22 mouse cellular contexts compared by ENCODE assay signal in genomic region chr6:30644462-30644861, GRCm38 (mm10). TPM values are rescaled to one million over a fixed set of nuclear protein-coding genes. Genes with fewer than 3 reads are reported as not detected.
DNase-seq lines count a peak whose midpoint lies in the region; ATAC-seq lines count a peak whose summit lies in the region.
"Had no signal": no experiment of that assay in that cellular context is flagged by ENCODE, and none has a peak within 500 bp of the region (broad histone marks: within the 10 kb centered on the region; RNA-seq: fewer than 3 reads in every experiment).

No protein-coding gene starts in this region.

- DNase-seq in embryo, embryonic 10.5 days (ENCODE audit: low spot score), result peak; percentile 19
- DNase-seq in embryo, embryonic 9.5 days (ENCODE audit: extremely low spot score), result no peak
- DNase-seq in kidney, adult 11 months, result no peak
- no peak for DNase-seq in left cerebral cortex, adult 18-20 months (ENCODE audit: low spot score in 2 of 2)
- DNase-seq in right cerebral cortex, postnatal 36 days (ENCODE audit: low spot score in 2 of 2), result no peak
- DNase-seq: adrenal gland, adult 2 months; cerebellum, adult 18-20 months; cerebellum, postnatal 36 days; gastrocnemius, postnatal 10 days; heart, adult 18-20 months; kidney, adult 2 months; layer of hippocampus, postnatal 36 days; left cerebral cortex, postnatal 4 days; right cerebral cortex, postnatal 25 days; thymus, postnatal 36 days had no signal

- H3K9me3 ChIP-seq in kidney, embryonic 15.5 days (replicated peaks), result no peaks in the 10 kb centered on the region
- no peaks in the 10 kb centered on the region for H3K9me3 ChIP-seq in embryonic facial prominence, embryonic 13.5 days
- H3K9me3 ChIP-seq in limb, embryonic 13.5 days, result no peaks in the 10 kb centered on the region
- H3K9me3 ChIP-seq: hindbrain, embryonic 15.5 days; neural tube, embryonic 12.5 days had no signal

- WGBS in kidney, embryonic 15.5 days, result 61% methylated on average over 3 of the region's 3 CpGs
- WGBS in embryonic facial prominence, embryonic 13.5 days, result 41% methylated on average over 3 of the region's 3 CpGs
- 29% methylated on average over 3 of the region's 3 CpGs for WGBS in limb, embryonic 13.5 days

- H3K4me2 ChIP-seq in kidney, embryonic 15.5 days, result no peak overlapping the region
- no peak overlapping the region for H3K4me2 ChIP-seq in embryonic facial prominence, embryonic 13.5 days
- H3K4me2 ChIP-seq in limb, embryonic 13.5 days (replicated peaks), result no peak overlapping the region
- H3K4me2 ChIP-seq: hindbrain, embryonic 15.5 days; neural tube, embryonic 12.5 days had no signal

- H3K4me1 ChIP-seq in kidney, embryonic 15.5 days, result peaks cover 37% of the 10 kb centered on the region
- peaks cover 23% of the 10 kb centered on the region for H3K4me1 ChIP-seq in embryonic facial prominence, embryonic 13.5 days
- H3K4me1 ChIP-seq in limb, embryonic 13.5 days, result peaks cover 47% of the 10 kb centered on the region

- peak overlapping the region; percentile 70 for H3K27ac ChIP-seq in kidney, embryonic 15.5 days
- peak overlapping the region; percentile 77 for H3K27ac ChIP-seq in embryonic facial prominence, embryonic 13.5 days
- H3K27ac ChIP-seq in limb, embryonic 13.5 days, result peak overlapping the region; percentile 90
- H3K27ac ChIP-seq: hindbrain, embryonic 15.5 days; neural tube, embryonic 12.5 days had no signal

- ATAC-seq in kidney, embryonic 15.5 days (replicated peaks; ENCODE audit: low FRiP score), result no peak
- ATAC-seq in embryonic facial prominence, embryonic 13.5 days (ENCODE audit: insufficient number of reproducible peaks, insufficient read depth, low FRiP score, low TSS enrichment, low read depth), result no peak
- peak; percentile 60 for ATAC-seq in limb, embryonic 13.5 days (ENCODE audit: low FRiP score, low read depth)

- no peaks in the 10 kb centered on the region for H3K36me3 ChIP-seq in kidney, embryonic 15.5 days
- no peaks in the 10 kb centered on the region for H3K36me3 ChIP-seq in embryonic facial prominence, embryonic 13.5 days
- no peaks in the 10 kb centered on the region for H3K36me3 ChIP-seq in limb, embryonic 13.5 days
- H3K36me3 ChIP-seq: hindbrain, embryonic 15.5 days; neural tube, embryonic 12.5 days had no signal

- H3K9ac ChIP-seq in kidney, embryonic 15.5 days, result no peak overlapping the region
- 0 out of 2 replicates have a peak overlapping the region, but pooled peaks have one; percentile 2 for H3K9ac ChIP-seq in embryonic facial prominence, embryonic 13.5 days
- peak overlapping the region; percentile 5 for H3K9ac ChIP-seq in limb, embryonic 13.5 days
- H3K9ac ChIP-seq: hindbrain, embryonic 15.5 days; neural tube, embryonic 12.5 days had no signal

- no peaks in the 10 kb centered on the region for H3K27me3 ChIP-seq in kidney, embryonic 15.5 days
- H3K27me3 ChIP-seq in embryonic facial prominence, embryonic 13.5 days, result no peaks in the 10 kb centered on the region
- no peaks in the 10 kb centered on the region for H3K27me3 ChIP-seq in limb, embryonic 13.5 days
- H3K27me3 ChIP-seq: CH12.LX; hindbrain, embryonic 15.5 days; neural tube, embryonic 12.5 days had no signal

- H3K4me3 ChIP-seq in kidney, embryonic 15.5 days (replicated peaks), result no peak overlapping the region
- no peak overlapping the region for H3K4me3 ChIP-seq in embryonic facial prominence, embryonic 13.5 days
- H3K4me3 ChIP-seq in limb, embryonic 13.5 days, result no peak overlapping the region
- H3K4me3 ChIP-seq: hindbrain, embryonic 15.5 days; neural tube, embryonic 12.5 days had no signal

RNA-seq across cellular contexts. Expression of gene Cpa1, which starts 5.4 kb away (rescaled TPM):
- 1.8 and 3.0 TPM in 2 replicates for polyA plus RNA-seq in kidney, embryonic 15.5 days (2015; fragmentation: Nextera tagmentation; extraction: Ambion mirVana)
- polyA plus RNA-seq in embryonic facial prominence, embryonic 13.5 days (2015; fragmentation: Nextera tagmentation; extraction: Ambion mirVana), result 0.34 and 0.87 TPM in 2 replicates
- 0.88 and 1.0 TPM in 2 replicates for polyA plus RNA-seq in limb, embryonic 13.5 days (2015; fragmentation: Nextera tagmentation; extraction: Ambion mirVana)
- total RNA-seq in left cerebral cortex, adult 18-20 months (2021), result not detected
- total RNA-seq: adrenal gland, adult 2 months; CH12.LX; heart, adult 18-20 months; layer of hippocampus, postnatal 36 days; left cerebral cortex, postnatal 4 days; monocyte, adult 5-6 weeks had no signal
- polyA plus RNA-seq: adrenal gland, adult 2 months had no signal

RNA-seq across cellular contexts. Expression of gene Cpa5, which starts 33.7 kb away (rescaled TPM):
- 0.40 and 0.66 TPM in 2 replicates for polyA plus RNA-seq in kidney, embryonic 15.5 days (2015; fragmentation: Nextera tagmentation; extraction: Ambion mirVana)
- polyA plus RNA-seq in embryonic facial prominence, embryonic 13.5 days (2015; fragmentation: Nextera tagmentation; extraction: Ambion mirVana), result 0.12 and 0.28 TPM in 2 replicates
- polyA plus RNA-seq in limb, embryonic 13.5 days (2015; fragmentation: Nextera tagmentation; extraction: Ambion mirVana), result 0.33 and 0.79 TPM in 2 replicates
- not detected for total RNA-seq in left cerebral cortex, adult 18-20 months (2021)
- total RNA-seq: adrenal gland, adult 2 months; CH12.LX; heart, adult 18-20 months; layer of hippocampus, postnatal 36 days; left cerebral cortex, postnatal 4 days; monocyte, adult 5-6 weeks had no signal
- polyA plus RNA-seq: adrenal gland, adult 2 months; hindbrain, embryonic 15.5 days; kidney, adult 2 months; neural tube, embryonic 12.5 days had no signal

RNA-seq across cellular contexts. Expression of gene Cep41, which starts 49.1 kb away (rescaled TPM):
- 23.5 and 24.9 TPM in 2 replicates for polyA plus RNA-seq in kidney, embryonic 15.5 days (2015; fragmentation: Nextera tagmentation; extraction: Ambion mirVana)
- polyA plus RNA-seq in embryonic facial prominence, embryonic 13.5 days (2015; fragmentation: Nextera tagmentation; extraction: Ambion mirVana), result 23.4 and 23.9 TPM in 2 replicates
- polyA plus RNA-seq in limb, embryonic 13.5 days (2015; fragmentation: Nextera tagmentation; extraction: Ambion mirVana), result 52.3 and 55.4 TPM in 2 replicates
- 1 to 10 TPM; 6.4 to 7.0 TPM for total RNA-seq in left cerebral cortex, adult 18-20 months (2021)
